Mouse (Mus musculus) limb, embryonic 11.5 days (tissue): ENCODE measurements at regions not wholly inside any gene's neighbourhood (a gene's known extent, or its start where the extent isn't known, plus 50 kb on each side); places are given as distances from the start of the nearest gene placed in this dataset.

Experiments
- ATAC-seq: fragments of 200-750 bp; cut with Nextera tagmentation; 2 replicates; pipeline ENCODE4 v1.8.0; 2017; ENCODE audit warnings: low read depth; ENCODE audit not compliant: insufficient number of reproducible peaks, low FRiP score, low TSS enrichment
- DNase-seq: peaks from one replicate; pipeline ENCODE4 v3.0.0-alpha.2; 2015; ENCODE audit warnings: low spot score
- H3K27ac ChIP-seq: fragments of 300-500 bp; sonication (generic); replicated peaks from 2 replicates; pipeline ENCODE4 v1.5.1; 2014; ENCODE audit warnings: low read depth, mild to moderate bottlenecking, low read length
- H3K27me3 ChIP-seq: fragments of 300-500 bp; sonication (generic); 2 replicates; pipeline ENCODE4 v1.6.1; 2014; ENCODE audit warnings: mild to moderate bottlenecking, low read length, mixed read lengths; ENCODE audit not compliant: control insufficient read depth, insufficient read depth
- H3K36me3 ChIP-seq: fragments of 300-500 bp; sonication (generic); 2 replicates; pipeline ENCODE4 v1.6.1; 2014; ENCODE audit warnings: mild to moderate bottlenecking, low read length, moderate library complexity, mixed read lengths; ENCODE audit not compliant: control insufficient read depth, insufficient read depth
- H3K4me1 ChIP-seq: fragments of 300-500 bp; sonication (generic); 2 replicates; pipeline ENCODE4 v1.6.1; 2014; ENCODE audit warnings: low read length, mixed read lengths; ENCODE audit not compliant: control insufficient read depth, insufficient read depth
- H3K4me2 ChIP-seq: fragments of 300-500 bp; sonication (generic); 2 replicates; pipeline ENCODE4 v1.6.1; 2014; ENCODE audit warnings: low read depth, mild to moderate bottlenecking, moderate library complexity; ENCODE audit not compliant: severe bottlenecking
- H3K4me3 ChIP-seq: fragments of 300-500 bp; sonication (generic); 2 replicates; pipeline ENCODE4 v1.5.1; 2014; ENCODE audit warnings: low read depth, low read length
- H3K9ac ChIP-seq: fragments of 300-500 bp; sonication (generic); 2 replicates; pipeline ENCODE4 v1.6.1; 2014; ENCODE audit warnings: mild to moderate bottlenecking, low read length
- H3K9me3 ChIP-seq: fragments of 300-500 bp; sonication (generic); 2 replicates; pipeline ENCODE4 v1.6.1; 2016; ENCODE audit warnings: low read length; ENCODE audit not compliant: control insufficient read depth
- WGBS: fragments of 180-500 bp; shearing (Covaris S2); extraction: QIAGEN DNeasy Blood & Tissue Kit; methylation state at CpG from one replicate; pipeline ENCODE4 v1.1.7; 2014; 5-methylcytosine and 5-hydroxymethylcytosine counted together

- no peak for DNase-seq
- no peaks in the 10 kb centered on the region for H3K9me3 ChIP-seq
- 84% methylated on average over 9 of the region's 9 CpGs for whole genome bisulfite sequencing
- no peaks in the 10 kb centered on the region for H3K4me1 ChIP-seq
- H3K4me3 ChIP-seq, result no peak overlapping the region
- no peak overlapping the region for H3K27ac ChIP-seq
- H3K36me3 ChIP-seq, result no peaks in the 10 kb centered on the region
- ATAC-seq, result no peak
- no peak overlapping the region for H3K9ac ChIP-seq
- H3K27me3 ChIP-seq, result no peaks in the 10 kb centered on the region
- no peak overlapping the region for H3K4me2 ChIP-seq
These were observed 331.3 kb downstream of the Rps29 start for GRCm38 (mm10) chr12:68827549-68828249.

GRCm38 (mm10) chr12:68794396-68794795 is 364.6 kb downstream of the Rps29 start:
- H3K4me1 ChIP-seq, result no peaks in the 10 kb centered on the region
- 90% methylated on average over 5 of the region's 5 CpGs for WGBS
- H3K4me3 ChIP-seq, result no peak overlapping the region
- DNase-seq, result no peak
- H3K36me3 ChIP-seq, result no peaks in the 10 kb centered on the region
- no peaks in the 10 kb centered on the region for H3K27me3 ChIP-seq
- H3K9ac ChIP-seq, result no peak overlapping the region
- no peak for ATAC-seq
- H3K4me2 ChIP-seq, result no peak overlapping the region
- no peak overlapping the region for H3K27ac ChIP-seq
- no peaks in the 10 kb centered on the region for H3K9me3 ChIP-seq

- WGBS, result 95% methylated on average over 4 of the region's 4 CpGs
- no peak overlapping the region for H3K4me2 ChIP-seq
- no peaks in the 10 kb centered on the region for H3K9me3 ChIP-seq
- no peaks in the 10 kb centered on the region for H3K27me3 ChIP-seq
- no peaks in the 10 kb centered on the region for H3K36me3 ChIP-seq
- no peak for ATAC-seq
- DNase-seq, result no peak
- no peak overlapping the region for H3K9ac ChIP-seq
- no peak overlapping the region for H3K4me3 ChIP-seq
- no peak overlapping the region for H3K27ac ChIP-seq
- no peaks in the 10 kb centered on the region for H3K4me1 ChIP-seq
These were observed 375.4 kb downstream of the Rps29 start for GRCm38 (mm10) chr12:68783636-68784035.

DNA sequence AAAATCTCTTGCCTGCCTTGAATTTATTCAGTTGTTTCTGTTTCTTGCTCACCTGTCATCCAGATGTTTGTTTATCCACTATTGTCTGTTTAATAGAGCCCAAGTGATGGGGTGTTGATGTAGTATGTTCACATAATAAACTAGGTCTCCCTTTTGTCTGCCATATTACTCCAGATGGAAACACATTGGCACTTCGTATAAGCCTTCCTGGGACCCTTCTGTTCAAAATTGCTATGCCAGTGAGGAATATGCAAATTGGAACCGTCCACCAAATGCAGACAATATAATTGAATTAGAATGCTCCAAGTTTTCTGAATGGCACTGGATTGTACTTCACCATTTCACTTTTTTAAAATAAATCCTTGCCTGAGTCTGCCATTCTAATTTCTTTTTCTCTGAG is 383.5 kb downstream of the Rps29 start:
- no peaks in the 10 kb centered on the region for H3K36me3 ChIP-seq
- 90% methylated on average over 2 of the region's 2 CpGs for WGBS
- no peak overlapping the region for H3K4me3 ChIP-seq
- no peak overlapping the region for H3K4me2 ChIP-seq
- ATAC-seq (no peak), DNase-seq (no peak)
- no peaks in the 10 kb centered on the region for H3K27me3 ChIP-seq
- no peak overlapping the region for H3K27ac ChIP-seq
- no peaks in the 10 kb centered on the region for H3K4me1 ChIP-seq
- H3K9me3 ChIP-seq, result no peaks in the 10 kb centered on the region
- H3K9ac ChIP-seq, result no peak overlapping the region

GRCm38 (mm10) chr12:68774800-68775199 is 384.2 kb downstream of the Rps29 start:
- Histone ChIP-seq H3K27me3 (no peaks in the 10 kb centered on the region), H3K9ac (no peak overlapping the region), H3K9me3 (no peaks in the 10 kb centered on the region), H3K4me1 (no peaks in the 10 kb centered on the region), H3K4me2 (no peak overlapping the region), H3K36me3 (no peaks in the 10 kb centered on the region), H3K27ac (no peak overlapping the region), H3K4me3 (no peak overlapping the region)
- no peak for DNase-seq
- ATAC-seq, result no peak
- 87% methylated on average over 8 of the region's 8 CpGs for WGBS

DNA sequence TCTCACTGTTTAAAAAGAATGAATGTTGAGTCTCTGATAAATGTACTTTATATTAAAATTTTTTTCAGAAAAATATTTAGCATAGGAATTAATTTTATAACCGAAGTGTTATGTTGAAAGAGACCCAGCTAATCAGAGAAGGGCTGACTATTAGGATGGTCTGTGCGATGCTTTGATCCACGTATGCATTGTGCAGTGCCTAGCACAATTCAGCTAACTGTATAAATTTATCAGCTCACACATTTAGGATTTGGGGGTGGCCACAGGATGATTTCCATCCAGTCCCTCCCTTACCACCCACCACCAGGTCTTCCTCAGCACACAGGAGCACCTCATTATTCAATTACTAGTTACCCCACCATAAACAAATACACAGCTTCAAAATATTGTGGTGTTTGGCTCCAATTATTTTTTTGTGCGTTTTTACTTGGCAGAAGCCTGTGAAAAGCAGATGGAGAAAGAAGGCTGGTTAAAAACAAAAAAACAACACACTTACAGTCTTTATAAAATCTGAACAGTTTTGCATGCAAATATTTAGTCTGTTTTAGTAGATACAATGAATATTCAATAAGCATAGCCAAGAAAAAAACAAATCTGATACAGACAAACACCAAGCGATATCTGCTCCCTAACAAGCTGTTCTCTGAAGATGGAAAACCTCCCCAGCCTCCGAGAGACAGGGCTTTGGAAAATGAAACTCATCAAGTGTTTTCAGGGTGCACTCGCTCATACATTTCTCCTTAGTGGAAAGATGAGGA is 400.5 kb downstream of the Rps29 start:
- Histone ChIP-seq H3K9me3 (no peaks in the 10 kb centered on the region), H3K27ac (no peak overlapping the region), H3K4me3 (no peak overlapping the region), H3K9ac (no peak overlapping the region), H3K4me1 (no peaks in the 10 kb centered on the region), H3K4me2 (no peak overlapping the region), H3K27me3 (no peaks in the 10 kb centered on the region), H3K36me3 (no peaks in the 10 kb centered on the region)
- WGBS, result 85% methylated on average over 7 of the region's 7 CpGs
- DNase-seq (no peak), ATAC-seq (no peak)

DNA sequence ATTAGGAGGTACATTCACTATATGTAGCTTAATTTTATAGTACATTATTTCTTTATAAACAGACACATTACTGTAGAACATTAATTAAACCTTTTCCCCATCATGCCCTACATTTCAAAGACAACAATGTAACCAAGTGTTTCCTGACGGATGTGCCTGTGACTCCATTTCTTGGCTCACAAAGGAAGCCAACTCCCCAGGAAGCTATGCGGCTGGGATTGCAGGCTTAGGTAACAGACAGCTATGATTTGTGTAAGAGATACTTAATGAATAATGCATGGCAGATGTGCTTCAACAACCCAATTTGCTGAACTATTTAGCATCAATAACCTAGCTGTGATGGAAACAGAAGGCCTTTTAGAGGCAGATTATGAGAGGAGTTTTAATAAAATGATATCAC is 430.1 kb downstream of the Rps29 start:
- Histone ChIP-seq H3K9ac (no peak overlapping the region), H3K9me3 (no peaks in the 10 kb centered on the region), H3K4me1 (no peaks in the 10 kb centered on the region), H3K36me3 (no peaks in the 10 kb centered on the region), H3K4me2 (no peak overlapping the region), H3K27ac (no peak overlapping the region), H3K27me3 (no peaks in the 10 kb centered on the region), H3K4me3 (no peak overlapping the region)
- WGBS, result 28% methylated on average over 2 of the region's 2 CpGs
- DNase-seq, result no peak
- ATAC-seq, result no peak

GRCm38 (mm10) chr12:68718946-68719345 is 440.0 kb downstream of the Rps29 start:
- H3K27me3 ChIP-seq, result no peaks in the 10 kb centered on the region
- H3K27ac ChIP-seq, result no peak overlapping the region
- no peak overlapping the region for H3K9ac ChIP-seq
- no peak overlapping the region for H3K4me2 ChIP-seq
- H3K4me3 ChIP-seq, result no peak overlapping the region
- H3K4me1 ChIP-seq, result no peaks in the 10 kb centered on the region
- no peaks in the 10 kb centered on the region for H3K9me3 ChIP-seq
- no peaks in the 10 kb centered on the region for H3K36me3 ChIP-seq
- ATAC-seq (no peak), DNase-seq (no peak)
